Mouse (Mus musculus): ENCODE results near the gene BC048403. TPM values are rescaled to one million over a fixed set of nuclear protein-coding genes. Genes with fewer than 3 reads are reported as not detected.

Gene BC048403
- total and polyA plus RNA-seq, 3 experiments, result 3.4 to 21.9 (median 9.8) TPM

- DNase-seq (ENCODE audit: low spot score) (no peak), ATAC-seq (ENCODE audit: extremely low read depth, insufficient number of reproducible peaks, low FRiP score, poor library complexity, severe bottlenecking) (no peak)
- no peak for TF ChIP-seq POLR2AphosphoS5 (IDR thresholded peaks at IDR 0.05; ENCODE audit: insufficient replicate concordance, low read depth, low read length)
- TF ChIP-seq TAL1 (conservative IDR thresholded peaks at IDR 0.05; ENCODE audit: low read depth, low read length), result no peak
- TF ChIP-seq GATA2 (IDR thresholded peaks at IDR 0.05; ENCODE audit: borderline replicate concordance, low read depth, low read length), result no peak
- no peak for TF ChIP-seq GATA1 (IDR thresholded peaks at IDR 0.05; ENCODE audit: borderline replicate concordance, low read length)
- TF ChIP-seq CTCF (IDR thresholded peaks at IDR 0.05; ENCODE audit: low read depth, low read length), result no peak
- no peaks in the 10 kb centered on the region for H3K27me3 ChIP-seq (ENCODE audit: insufficient read depth, low read length)
- H3K9me3 ChIP-seq (replicated peaks), result peaks cover 6% of the 10 kb centered on the region
- no peak overlapping the region for H3K4me3 ChIP-seq (ENCODE audit: low read depth, low read length)
- no peaks in the 10 kb centered on the region for H3K36me3 ChIP-seq (replicated peaks)
- H3K4me1 ChIP-seq (ENCODE audit: insufficient read depth, low read depth, low read length), result no peaks in the 10 kb centered on the region
Observed at GRCm38 (mm10) chr10:121704871-121705270, 34.9 kb upstream of the BC048403 start.

- DNase-seq (ENCODE audit: low spot score) (no peak), ATAC-seq (ENCODE audit: extremely low read depth, insufficient number of reproducible peaks, low FRiP score, poor library complexity, severe bottlenecking) (no peak)
- H3K4me1 ChIP-seq (ENCODE audit: insufficient read depth, low read depth, low read length), result no peaks in the 10 kb centered on the region
- TF ChIP-seq CTCF (IDR thresholded peaks at IDR 0.05; ENCODE audit: low read depth, low read length) (no peak), GATA1 (IDR thresholded peaks at IDR 0.05; ENCODE audit: borderline replicate concordance, low read length) (no peak), TAL1 (conservative IDR thresholded peaks at IDR 0.05; ENCODE audit: low read depth, low read length) (no peak), GATA2 (IDR thresholded peaks at IDR 0.05; ENCODE audit: borderline replicate concordance, low read depth, low read length) (no peak), POLR2AphosphoS5 (IDR thresholded peaks at IDR 0.05; ENCODE audit: insufficient replicate concordance, low read depth, low read length) (no peak)
- no peak overlapping the region for H3K4me3 ChIP-seq (ENCODE audit: low read depth, low read length)
- no peaks in the 10 kb centered on the region for H3K27me3 ChIP-seq (ENCODE audit: insufficient read depth, low read length)
- peaks cover 6% of the 10 kb centered on the region for H3K9me3 ChIP-seq (replicated peaks)
- no peaks in the 10 kb centered on the region for H3K36me3 ChIP-seq (replicated peaks)
Observed at GRCm38 (mm10) chr10:121705399-121706163, 34.2 kb upstream of the BC048403 start.

- Histone ChIP-seq H3K4me1 (ENCODE audit: insufficient read depth, low read depth, low read length) (no peaks in the 10 kb centered on the region), H3K27me3 (ENCODE audit: insufficient read depth, low read length) (no peaks in the 10 kb centered on the region), H3K9me3 (replicated peaks) (peaks cover 19% of the 10 kb centered on the region), H3K36me3 (replicated peaks) (no peaks in the 10 kb centered on the region), H3K4me3 (ENCODE audit: low read depth, low read length) (no peak overlapping the region)
- ATAC-seq (ENCODE audit: extremely low read depth, insufficient number of reproducible peaks, low FRiP score, poor library complexity, severe bottlenecking) (no peak), DNase-seq (ENCODE audit: low spot score) (no peak)
- TF ChIP-seq CTCF (IDR thresholded peaks at IDR 0.05; ENCODE audit: low read depth, low read length), result no peak
- TF ChIP-seq POLR2AphosphoS5 (IDR thresholded peaks at IDR 0.05; ENCODE audit: insufficient replicate concordance, low read depth, low read length), result no peak
- no peak for TF ChIP-seq GATA2 (IDR thresholded peaks at IDR 0.05; ENCODE audit: borderline replicate concordance, low read depth, low read length)
- TF ChIP-seq TAL1 (conservative IDR thresholded peaks at IDR 0.05; ENCODE audit: low read depth, low read length), result no peak
- TF ChIP-seq GATA1 (IDR thresholded peaks at IDR 0.05; ENCODE audit: borderline replicate concordance, low read length), result no peak
Observed at GRCm38 (mm10) chr10:121716862-121717261, 22.9 kb upstream of the BC048403 start.

- ATAC-seq (ENCODE audit: extremely low read depth, insufficient number of reproducible peaks, low FRiP score, poor library complexity, severe bottlenecking), result no peak
- Histone ChIP-seq H3K4me3 (ENCODE audit: low read depth, low read length) (no peak overlapping the region), H3K27me3 (ENCODE audit: insufficient read depth, low read length) (no peaks in the 10 kb centered on the region), H3K36me3 (replicated peaks) (no peaks in the 10 kb centered on the region), H3K4me1 (ENCODE audit: insufficient read depth, low read depth, low read length) (no peaks in the 10 kb centered on the region), H3K9me3 (replicated peaks) (peaks cover 22% of the 10 kb centered on the region)
- TF ChIP-seq TAL1 (conservative IDR thresholded peaks at IDR 0.05; ENCODE audit: low read depth, low read length) (no peak), CTCF (IDR thresholded peaks at IDR 0.05; ENCODE audit: low read depth, low read length) (no peak), POLR2AphosphoS5 (IDR thresholded peaks at IDR 0.05; ENCODE audit: insufficient replicate concordance, low read depth, low read length) (no peak), GATA1 (IDR thresholded peaks at IDR 0.05; ENCODE audit: borderline replicate concordance, low read length) (no peak), GATA2 (IDR thresholded peaks at IDR 0.05; ENCODE audit: borderline replicate concordance, low read depth, low read length) (no peak)
- DNase-seq (ENCODE audit: low spot score), result no peak
Observed at GRCm38 (mm10) chr10:121718896-121719585, 20.7 kb upstream of the BC048403 start.

- H3K4me3 ChIP-seq (ENCODE audit: low read depth, low read length), result no peak overlapping the region
- H3K9me3 ChIP-seq (replicated peaks), result peaks cover 22% of the 10 kb centered on the region
- TF ChIP-seq CTCF (IDR thresholded peaks at IDR 0.05; ENCODE audit: low read depth, low read length) (no peak), GATA1 (IDR thresholded peaks at IDR 0.05; ENCODE audit: borderline replicate concordance, low read length) (no peak), GATA2 (IDR thresholded peaks at IDR 0.05; ENCODE audit: borderline replicate concordance, low read depth, low read length) (no peak), TAL1 (conservative IDR thresholded peaks at IDR 0.05; ENCODE audit: low read depth, low read length) (no peak), POLR2AphosphoS5 (IDR thresholded peaks at IDR 0.05; ENCODE audit: insufficient replicate concordance, low read depth, low read length) (no peak)
- no peaks in the 10 kb centered on the region for H3K4me1 ChIP-seq (ENCODE audit: insufficient read depth, low read depth, low read length)
- DNase-seq (ENCODE audit: low spot score) (no peak), ATAC-seq (ENCODE audit: extremely low read depth, insufficient number of reproducible peaks, low FRiP score, poor library complexity, severe bottlenecking) (no peak)
- H3K36me3 ChIP-seq (replicated peaks), result no peaks in the 10 kb centered on the region
- no peaks in the 10 kb centered on the region for H3K27me3 ChIP-seq (ENCODE audit: insufficient read depth, low read length)
Observed at GRCm38 (mm10) chr10:121720701-121721100, 19.0 kb upstream of the BC048403 start.

GRCm38 (mm10) chr10:121726505-121726904 is 13.2 kb upstream of the BC048403 start:
- TF ChIP-seq TAL1 (conservative IDR thresholded peaks at IDR 0.05; ENCODE audit: low read depth, low read length), result no peak
- no peak for TF ChIP-seq POLR2AphosphoS5 (IDR thresholded peaks at IDR 0.05; ENCODE audit: insufficient replicate concordance, low read depth, low read length)
- TF ChIP-seq CTCF (IDR thresholded peaks at IDR 0.05; ENCODE audit: low read depth, low read length), result no peak
- TF ChIP-seq GATA2 (IDR thresholded peaks at IDR 0.05; ENCODE audit: borderline replicate concordance, low read depth, low read length), result no peak
- no peak for TF ChIP-seq GATA1 (IDR thresholded peaks at IDR 0.05; ENCODE audit: borderline replicate concordance, low read length)

More at GRCm38 (mm10) chr10:121726505-121726904, 13.2 kb upstream of the BC048403 start:
- ATAC-seq (ENCODE audit: extremely low read depth, insufficient number of reproducible peaks, low FRiP score, poor library complexity, severe bottlenecking), result no peak
- no peaks in the 10 kb centered on the region for H3K4me1 ChIP-seq (ENCODE audit: insufficient read depth, low read depth, low read length)
- no peaks in the 10 kb centered on the region for H3K36me3 ChIP-seq (replicated peaks)
- peaks cover 5% of the 10 kb centered on the region; the same call in 1 of the 2 replicates for H3K9me3 ChIP-seq (replicated peaks)
- no peak for DNase-seq (ENCODE audit: low spot score)
- H3K27me3 ChIP-seq (ENCODE audit: insufficient read depth, low read length), result no peaks in the 10 kb centered on the region
- no peak overlapping the region for H3K4me3 ChIP-seq (ENCODE audit: low read depth, low read length)
